Mouse (Mus musculus) brain, adult 2 months (tissue): ENCODE data around the gene Obp2b.
A peak's percentile ranks its signal among the peaks of the same experiment; 100 is the strongest.
"Not testable (repeated sequence)": the region's sequence is repeated elsewhere in the genome, so short reads cannot be mapped to it uniquely, and the experiment has no call there.

ENCODE experiments used
- DNase-seq: peaks from one replicate; pipeline ENCODE4 v3.0.0; 2011; ENCODE audit warnings: low read depth, low spot score

Obp2b gene

DNA sequence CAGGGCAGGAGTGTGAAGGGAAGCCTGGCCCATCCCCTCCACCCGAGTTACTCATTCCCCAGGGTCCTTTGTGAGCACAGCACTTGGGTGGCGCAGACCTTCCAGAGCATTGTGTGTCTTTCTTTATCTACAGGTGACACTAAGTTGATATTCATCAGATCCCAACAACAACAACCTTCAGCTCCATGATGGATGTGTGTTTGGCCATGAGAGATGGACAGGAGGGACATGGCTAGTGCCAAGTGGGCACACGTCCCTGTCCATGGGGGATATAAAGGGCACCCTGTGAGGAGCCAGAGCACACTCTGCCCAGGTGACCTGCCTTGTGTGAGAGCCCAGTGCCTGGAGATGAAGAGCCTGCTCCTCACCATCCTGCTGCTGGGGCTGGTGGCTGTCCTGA is at the start of gene Obp2b:
Obp2b (plus strand) TSS at position 301 of the 400 bp plus-strand sequence.
- not testable (repeated sequence) for DNase-seq

DNA sequence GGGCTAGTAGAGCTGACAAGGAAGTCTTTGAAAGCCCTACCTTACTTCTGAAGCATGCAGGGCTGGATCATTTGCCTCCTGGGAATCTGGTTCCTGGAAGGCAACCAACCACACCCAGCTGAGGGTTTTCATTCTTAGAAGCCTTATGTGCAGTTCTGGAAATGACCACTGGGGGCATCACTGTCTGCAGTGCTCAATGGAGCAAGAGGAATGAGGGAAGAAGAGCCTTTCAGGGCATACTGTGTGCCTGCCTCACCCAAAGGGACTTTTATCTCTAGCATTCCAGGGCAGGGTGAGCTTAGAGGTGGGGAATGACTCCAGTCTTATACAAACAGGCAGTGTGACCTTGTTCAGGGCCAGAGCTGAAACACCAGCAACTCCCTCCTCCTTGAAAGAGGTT is 42.2 kb upstream of the Obp2b start:
- DNase-seq, result peak; percentile 79

DNA sequence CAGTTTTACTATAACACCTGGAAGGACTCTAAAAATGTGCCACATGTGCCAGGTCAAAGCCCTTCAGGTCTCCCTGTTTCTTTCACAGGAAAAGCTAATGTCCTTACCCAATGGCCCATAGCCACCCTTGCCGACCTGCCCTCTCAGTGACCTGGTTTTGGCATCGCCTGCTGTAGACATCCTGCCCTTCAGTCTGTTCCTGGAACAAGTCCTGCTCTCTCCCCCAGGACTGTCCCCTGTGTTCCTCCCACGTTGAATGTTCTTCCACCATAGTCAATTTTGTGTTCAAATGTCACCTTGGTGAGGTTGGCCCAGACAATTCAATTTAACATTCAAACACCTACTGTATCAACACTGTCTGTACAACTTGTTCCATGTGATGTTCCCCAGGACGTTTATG is 39.9 kb upstream of the Obp2b start:
- no peak for DNase-seq

DNA sequence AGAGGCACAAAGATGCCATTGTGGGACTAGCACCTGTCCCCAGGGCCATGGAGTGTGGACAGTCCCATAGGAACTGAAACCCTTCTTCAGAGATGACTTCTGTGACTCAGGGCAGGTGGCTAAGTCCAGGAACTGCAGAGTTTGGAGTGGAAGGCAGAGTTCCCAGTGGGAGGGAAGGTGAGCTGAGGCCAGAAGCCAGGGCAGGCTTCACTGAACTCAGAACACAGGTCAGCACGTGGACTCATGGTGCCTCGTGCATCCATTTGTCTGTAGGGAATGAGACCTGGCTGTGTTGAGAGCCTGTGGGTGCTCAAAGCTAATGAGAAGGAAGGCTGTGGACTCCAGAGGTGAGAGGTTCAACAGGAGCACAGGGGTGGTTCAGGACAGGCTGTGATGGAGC is 38.1 kb upstream of the Obp2b start:
- DNase-seq, result no peak

DNA sequence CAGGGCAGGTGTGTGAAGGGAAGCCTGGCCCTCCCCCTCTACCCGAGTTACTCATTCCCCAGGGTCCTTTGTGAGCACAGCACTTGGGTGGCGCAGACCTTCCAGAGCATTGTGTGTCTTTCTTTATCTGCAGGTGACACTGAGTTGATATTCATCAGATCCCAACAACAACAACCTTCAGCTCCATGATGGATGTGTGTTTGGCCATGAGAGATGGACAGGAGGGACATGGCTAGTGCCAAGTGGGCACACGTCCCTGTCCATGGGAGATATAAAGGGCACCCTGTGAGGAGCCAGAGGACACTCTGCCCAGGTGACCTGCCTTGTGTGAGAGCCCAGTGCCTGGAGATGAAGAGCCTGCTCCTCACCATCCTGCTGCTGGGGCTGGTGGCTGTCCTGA is 37.1 kb upstream of the Obp2b start, which contains the start of gene Obp2a:
Obp2a (plus strand) TSS at position 301 of the 400 bp plus-strand sequence.
- DNase-seq, result not testable (repeated sequence)

DNA sequence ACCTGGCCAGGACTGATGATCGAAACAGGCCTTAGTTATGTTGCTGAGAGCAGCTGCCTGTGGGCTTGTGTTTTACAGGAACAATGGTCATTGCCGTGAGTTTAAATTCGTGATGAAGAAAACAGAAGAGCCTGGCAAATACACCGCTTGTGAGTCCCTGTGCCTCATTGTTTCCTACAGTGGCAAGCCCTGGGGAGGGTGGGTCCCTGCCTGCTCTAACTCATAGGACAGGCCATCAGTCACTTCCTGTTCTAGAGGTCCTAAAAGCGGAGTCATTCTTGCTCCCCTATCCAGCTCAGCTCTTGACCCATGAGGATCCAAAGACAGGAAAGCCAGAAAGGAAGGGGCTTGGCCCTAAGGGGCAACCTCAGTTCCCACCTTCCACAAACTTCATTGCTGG is 35.8 kb upstream of the Obp2b start:
- DNase-seq, result no peak

DNA sequence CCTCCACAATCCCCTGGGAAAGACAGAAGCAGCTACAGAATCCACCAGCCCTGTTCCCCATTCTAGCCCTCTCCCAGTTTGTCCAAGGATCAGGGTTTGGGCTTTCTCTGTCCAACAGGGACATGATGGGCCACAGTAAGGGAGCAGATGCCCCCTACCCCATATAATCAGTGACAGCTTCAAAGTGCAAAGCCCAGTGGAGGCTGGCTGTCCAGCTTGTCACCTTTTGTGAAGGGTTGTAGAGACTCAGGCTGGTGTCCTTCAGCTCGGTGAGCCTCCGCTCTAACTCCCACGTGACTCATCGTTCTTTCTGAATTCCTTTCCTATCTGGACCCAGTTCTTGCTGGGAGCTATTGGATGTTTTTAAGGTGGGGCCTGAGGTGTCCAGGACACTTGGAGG is 33.1 kb upstream of the Obp2b start:
- no peak for DNase-seq

DNA sequence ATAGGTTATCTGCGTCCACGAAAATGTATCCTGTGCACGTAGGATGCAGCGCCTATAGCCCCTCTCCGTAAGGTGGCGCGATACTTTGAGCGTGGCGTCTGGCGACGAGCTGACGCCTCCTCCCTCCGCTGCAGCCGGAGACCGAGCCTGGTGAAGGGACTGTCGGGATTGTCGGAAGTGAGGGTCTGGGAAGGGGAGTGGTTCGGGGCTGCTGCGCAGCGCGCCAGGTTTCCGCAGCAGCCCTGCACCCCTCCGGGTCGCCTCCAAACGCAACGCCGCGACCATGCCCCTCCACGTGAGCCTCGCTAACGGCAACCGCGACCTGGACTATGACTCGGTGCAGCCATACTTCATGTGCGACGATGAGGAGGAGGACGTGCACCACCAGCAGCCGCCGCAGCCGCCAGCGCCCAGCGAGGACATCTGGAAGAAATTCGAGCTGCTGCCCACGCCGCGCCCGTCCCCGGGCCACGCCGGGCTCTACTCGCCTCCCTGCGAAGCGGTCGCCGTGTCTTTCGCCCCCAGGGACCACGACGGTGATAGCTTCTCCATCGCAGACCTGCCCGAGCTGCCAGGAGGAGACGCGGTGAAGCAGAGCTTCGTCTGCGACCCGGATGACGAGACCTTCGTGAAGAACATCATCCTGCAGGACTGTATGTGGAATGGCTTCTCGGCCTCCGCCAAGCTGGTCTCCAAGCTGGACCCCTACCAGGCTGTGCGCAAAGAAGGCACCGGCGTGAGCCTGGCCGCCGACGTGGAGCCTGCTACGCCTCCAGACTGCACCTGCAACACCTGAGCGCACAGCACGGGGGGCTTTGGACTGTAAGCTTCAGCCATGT is 29.9 kb upstream of the Obp2b start, which contains the start of gene Bmyc:
Bmyc (plus strand) TSS at position 97 of the 839 bp plus-strand sequence.
- DNase-seq, result peak; percentile 97

DNA sequence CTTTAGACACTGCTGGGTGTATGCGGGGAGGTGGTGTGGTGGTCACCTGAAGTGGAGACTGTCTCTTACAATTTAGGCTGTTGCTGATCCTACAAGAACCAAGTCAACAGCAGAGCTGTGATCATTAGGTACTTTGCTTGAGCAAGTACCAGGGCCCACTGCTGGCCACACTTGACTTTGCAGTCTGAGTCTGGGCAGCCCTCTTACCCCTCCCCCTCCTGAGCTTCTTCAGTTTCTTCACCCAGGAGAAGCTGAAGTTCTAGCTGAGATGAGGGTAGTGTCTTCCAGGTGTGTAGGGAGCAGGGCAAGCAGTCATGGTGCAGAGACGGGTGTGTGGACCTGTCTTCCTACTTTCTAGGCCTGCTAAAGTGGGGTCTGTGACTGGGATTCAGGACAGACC is 28.7 kb upstream of the Obp2b start:
- peak; percentile 85 for DNase-seq

DNA sequence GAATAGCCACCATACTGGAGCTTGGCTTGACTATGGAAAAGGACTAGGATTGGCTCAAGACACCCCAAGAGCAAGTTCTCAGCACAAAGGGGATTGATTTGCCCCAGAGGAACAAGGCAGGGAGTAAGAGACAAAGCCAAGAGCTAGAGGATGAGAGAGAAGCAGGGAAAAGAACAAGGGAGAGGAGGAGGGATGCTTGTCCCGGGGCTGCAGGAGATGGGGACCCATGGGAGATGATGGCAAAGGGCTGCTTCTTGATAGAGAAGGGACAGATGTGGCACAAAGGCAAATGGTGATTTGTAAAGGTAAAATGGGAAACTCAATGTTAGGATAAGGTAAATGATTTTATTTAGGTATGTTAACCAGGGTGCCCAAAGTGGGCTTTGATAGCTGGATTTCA is 27.8 kb upstream of the Obp2b start:
- not testable (repeated sequence) for DNase-seq

DNA sequence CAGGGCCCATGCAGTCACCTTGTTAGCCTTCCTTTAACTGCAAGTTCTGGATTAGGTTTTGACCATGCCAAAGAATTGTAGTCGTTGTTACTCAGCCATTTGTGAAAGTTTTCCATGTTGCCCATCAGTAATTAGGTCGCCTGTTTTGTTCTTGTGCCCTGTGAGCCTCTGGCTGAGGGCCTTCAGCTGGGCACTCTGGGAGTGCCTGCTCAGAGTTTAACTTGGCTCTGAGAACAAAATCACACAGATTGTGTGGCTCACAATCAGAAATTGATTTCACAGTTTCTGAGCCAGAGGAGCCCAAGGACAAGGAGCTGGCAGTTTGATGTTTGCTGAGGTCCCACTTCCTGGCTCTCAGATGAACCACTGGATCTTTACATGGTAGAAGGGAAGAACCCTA is 27.0 kb upstream of the Obp2b start:
- peak; percentile 24 for DNase-seq

DNA sequence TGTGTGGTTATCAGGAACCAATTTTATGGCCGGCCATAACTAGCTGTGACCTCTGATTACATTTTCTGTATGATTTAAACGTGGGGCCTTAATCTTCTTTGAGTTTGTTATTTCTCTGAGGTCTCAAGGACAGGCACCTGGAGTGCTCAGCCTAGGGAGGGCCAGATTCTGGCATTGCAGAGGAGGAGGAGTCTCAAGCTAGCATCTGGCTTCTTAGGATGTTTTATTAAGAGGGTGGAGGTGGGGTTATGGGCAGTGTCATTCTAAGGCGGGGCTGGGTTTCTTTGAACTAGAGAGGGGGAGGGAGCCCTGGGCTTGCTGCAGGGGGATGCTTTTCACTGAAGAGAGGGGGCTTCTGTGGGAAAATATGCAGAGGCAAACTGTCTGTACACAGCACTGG is 25.2 kb upstream of the Obp2b start:
- DNase-seq, result not testable (repeated sequence)

DNA sequence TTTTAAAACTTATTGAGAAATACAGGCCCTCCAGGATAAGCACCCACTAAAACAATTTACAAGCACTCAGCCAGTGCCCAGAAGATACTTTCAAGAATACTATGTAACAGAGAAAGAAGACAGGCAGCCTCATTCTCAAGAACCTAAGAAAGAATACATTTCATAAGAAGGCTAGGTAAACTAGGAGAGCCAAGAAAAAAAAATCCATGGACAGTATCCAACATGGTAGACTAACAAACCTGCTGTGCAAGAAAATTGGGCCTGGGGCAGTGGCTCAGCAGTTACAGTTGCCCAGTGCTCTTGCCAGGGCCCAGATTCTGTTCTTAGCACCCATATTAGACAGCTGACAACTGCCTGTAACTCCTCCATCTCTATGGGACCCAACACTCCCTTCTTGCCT is 19.6 kb upstream of the Obp2b start:
- DNase-seq, result no peak

DNA sequence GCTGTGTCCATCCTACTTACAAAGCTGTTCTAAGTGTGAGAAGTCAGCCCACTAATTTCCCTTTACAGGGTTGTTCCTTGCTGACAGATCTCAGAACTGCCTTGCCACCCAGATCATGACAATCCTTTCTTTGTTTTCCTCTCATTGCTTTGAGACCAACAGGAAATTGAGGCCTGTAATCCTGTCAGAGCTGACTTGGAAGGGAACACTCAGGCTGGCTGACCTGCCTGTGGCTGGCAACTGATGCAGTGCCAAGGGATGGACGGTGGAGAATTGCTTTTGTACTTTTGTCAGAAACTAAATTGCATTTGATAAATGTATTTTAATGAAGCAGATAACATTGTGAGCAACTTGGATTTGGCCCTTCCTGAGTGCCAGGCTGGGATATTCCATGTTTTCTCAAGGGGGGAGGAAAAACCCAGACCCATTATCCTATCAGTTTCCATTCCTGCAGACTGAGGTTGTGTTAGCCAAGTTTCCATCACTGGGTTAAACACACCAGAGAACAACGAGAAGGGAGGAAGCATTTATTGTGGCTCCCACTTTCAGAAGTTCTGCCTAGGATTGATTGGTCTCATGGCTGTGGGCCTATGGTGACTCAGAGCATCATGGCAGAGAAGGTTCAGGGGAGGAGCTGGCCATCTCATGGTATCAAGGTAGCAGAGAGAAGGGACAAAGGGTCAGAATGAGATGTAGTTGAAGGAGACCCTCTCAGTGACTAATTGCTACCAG is 3.4 kb upstream of the Obp2b start:
- DNase-seq, result no peak

DNA sequence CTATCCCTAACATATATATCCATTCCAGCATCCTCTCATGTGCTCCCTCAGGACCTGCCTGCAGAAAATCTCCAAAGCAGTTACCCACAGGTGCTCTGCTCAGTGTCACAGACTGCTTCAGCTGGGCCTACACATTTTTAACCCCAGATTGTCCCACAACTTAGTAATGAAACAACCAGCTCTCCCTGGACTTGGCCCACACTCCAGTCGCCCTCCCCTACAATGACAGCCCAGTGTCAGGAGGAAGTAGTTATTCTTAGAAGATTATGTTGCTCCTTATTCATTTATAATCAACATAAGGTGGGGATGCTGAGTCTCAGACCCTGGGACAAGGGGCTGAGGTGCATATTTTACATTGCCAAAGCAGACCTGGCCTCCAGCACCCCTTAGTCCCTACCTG is 4.9 kb downstream of the Obp2b start:
- no peak for DNase-seq

DNA sequence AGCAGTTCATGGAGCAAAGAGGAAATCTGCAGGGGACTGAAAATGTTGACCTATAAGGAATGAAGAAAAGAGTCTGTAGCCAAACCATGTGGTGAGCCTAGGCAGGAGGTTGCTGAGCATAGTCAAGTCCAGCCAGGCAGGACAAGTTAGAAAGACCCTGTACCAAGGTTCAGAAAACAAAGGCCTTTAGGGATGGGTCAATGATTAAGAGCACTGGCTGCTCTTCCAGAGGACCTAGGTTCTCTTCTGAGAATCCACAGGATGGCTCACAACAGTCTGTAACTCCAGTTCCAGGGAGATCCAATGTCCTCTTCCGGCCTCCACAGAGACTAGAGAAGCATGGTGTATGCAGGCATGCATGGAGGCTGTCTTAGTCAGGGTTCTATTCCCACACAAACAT is 17.4 kb downstream of the Obp2b start:
- no peak for DNase-seq

DNA sequence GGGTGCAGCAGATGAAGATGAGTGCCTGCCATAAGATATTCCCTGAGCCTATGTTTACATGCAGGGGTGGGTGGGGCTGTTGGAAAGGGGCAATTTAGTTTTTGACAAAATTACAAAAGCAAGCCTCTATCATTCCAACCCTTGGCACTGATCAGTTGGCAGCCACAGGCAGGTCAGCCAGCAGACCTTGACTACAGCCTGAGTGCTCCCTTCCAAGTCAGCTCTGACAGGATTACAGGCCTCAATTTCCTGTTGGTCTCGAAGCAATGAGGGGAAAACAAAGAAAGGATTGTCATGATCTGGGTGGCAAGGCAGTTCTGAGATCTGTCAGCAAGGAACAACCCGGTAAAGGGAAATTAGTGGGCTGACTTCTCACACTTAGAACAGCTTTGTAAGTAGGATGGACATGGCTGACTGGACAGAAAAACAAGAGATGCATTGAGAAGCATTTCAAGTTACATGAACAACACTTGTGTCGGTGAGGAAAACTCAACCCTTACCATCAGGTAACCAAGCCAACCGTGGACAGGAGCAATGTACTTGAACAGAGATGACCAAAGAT is 21.3 kb downstream of the Obp2b start:
- no peak for DNase-seq

DNA sequence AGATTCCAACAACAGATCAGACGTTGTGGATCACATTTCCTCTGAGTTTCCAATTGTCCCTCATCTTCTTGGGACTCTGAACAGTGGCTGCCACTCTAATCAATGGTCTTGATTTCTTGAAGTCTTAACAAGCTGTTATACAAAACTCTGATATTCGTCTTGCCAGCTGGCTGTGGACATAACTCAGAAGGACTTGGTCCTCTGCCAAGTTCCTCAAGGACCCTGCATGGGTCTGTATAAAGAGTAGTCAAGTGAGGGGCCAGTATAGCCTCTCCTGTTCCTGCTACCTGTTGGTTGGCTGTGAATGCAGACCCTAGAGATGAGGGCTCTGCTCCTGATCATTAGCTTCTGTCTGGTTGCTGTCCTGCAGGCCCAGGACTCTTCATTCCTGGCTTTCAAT is 28.5 kb downstream of the Obp2b start, which contains the start of gene Lcn3:
Lcn3 (plus strand) TSS at position 301 of the 400 bp plus-strand sequence.
- no peak for DNase-seq

DNA sequence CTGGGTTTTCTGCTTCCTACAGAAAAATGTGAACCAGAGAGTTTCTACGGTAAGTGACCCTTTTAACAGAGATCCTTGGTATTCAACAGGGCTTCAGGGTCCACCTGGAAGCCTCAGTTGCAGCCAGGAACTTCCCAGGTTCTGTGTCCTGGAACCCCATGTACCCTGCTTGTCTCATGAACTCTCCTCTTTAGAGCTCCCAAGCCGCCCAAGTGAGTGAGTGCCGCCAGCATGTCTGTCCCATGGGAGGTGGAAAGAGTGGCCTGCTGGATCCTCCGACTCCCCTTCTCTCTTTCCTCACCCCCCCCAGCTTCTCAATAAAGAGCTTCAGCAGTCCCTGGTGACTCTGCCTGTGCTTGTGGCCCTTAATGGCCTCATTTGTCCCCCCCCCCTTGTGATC is 31.0 kb downstream of the Obp2b start:
- DNase-seq, result no peak

DNA sequence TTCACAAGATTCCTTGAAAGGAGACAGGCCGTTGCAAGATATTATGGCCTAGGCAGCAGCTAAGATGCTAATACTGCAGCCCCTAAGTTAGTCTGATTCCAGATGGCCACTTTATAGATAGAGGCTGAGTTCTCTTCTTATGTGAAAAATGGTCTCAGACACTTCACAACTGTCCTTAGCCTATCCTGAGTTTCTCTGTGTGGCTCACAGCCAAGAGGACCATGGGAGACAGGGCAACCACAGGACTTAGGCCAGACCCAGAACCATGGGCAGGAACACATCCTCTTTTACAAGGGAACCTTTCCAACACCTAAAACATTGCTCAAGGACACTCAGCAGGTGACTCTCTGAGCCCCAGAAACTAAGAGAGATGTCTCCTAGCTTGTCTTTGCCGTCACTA is 36.7 kb downstream of the Obp2b start:
- DNase-seq, result no peak

DNA sequence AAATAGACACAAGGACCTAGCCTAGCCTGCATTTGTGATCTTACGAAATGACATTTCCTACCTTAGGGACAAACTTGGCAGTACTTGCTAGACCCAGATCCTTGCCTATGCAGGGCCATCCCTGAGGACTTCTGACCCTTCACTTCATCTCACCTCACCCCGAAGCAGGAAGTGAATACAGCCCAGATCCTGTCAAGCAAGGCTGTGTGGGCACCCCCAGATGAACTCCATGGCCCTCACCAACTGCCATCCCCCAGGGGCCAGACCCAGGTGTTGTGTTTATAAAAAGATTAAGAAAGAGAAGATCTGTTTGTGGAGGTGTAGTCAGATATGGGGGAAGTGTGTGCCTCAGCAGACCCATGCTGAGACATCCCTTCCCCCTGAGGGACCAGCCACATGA is 37.8 kb downstream of the Obp2b start:
- no peak for DNase-seq

DNA sequence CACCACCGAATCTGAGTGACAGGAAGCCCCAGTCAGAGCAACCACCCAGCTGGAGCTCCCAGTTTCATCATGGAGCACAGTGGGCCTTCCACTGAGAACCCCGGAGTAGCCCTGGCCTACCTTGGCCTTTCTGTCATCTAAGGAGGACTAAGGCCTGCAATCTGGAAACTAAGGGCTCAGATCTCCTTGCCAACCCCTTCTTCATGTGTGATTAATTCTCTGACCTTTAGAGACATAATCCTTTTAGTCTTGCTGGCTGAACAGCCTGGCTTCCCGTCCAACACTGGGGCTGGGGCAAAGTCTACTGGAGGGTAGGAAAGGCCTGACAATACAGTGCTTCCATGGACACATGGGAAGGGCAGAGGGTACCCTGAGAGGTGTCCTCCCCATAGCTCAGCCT is 39.2 kb downstream of the Obp2b start:
- peak; percentile 14 for DNase-seq
